Mouse (Mus musculus): ENCODE measurements at regions not wholly inside any gene's neighbourhood (a gene's known extent, or its start where the extent isn't known, plus 50 kb on each side); places are given as distances from the start of the nearest gene placed in this dataset.

DNA sequence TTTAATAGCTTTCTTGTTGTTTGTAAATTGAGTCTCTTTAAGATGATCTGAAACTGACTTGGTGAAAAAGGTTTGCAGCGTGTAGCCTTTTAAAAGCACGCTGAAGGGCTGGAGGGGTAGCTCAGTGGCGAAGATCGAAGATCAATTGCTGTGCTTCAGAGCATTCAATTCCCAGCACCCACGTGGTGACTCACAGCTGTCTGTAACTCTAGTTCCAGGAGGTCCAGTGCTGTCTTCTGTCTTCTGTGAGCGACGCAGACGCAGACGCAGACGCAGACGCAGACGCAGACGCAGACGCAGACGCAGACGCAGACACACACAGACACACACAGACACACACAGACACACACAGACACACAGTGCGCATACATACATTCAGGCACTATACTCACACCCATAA is 99.1 kb upstream of the Map4k3 start:
- no peak for DNase-seq (ENCODE audit: low spot score)

DNA sequence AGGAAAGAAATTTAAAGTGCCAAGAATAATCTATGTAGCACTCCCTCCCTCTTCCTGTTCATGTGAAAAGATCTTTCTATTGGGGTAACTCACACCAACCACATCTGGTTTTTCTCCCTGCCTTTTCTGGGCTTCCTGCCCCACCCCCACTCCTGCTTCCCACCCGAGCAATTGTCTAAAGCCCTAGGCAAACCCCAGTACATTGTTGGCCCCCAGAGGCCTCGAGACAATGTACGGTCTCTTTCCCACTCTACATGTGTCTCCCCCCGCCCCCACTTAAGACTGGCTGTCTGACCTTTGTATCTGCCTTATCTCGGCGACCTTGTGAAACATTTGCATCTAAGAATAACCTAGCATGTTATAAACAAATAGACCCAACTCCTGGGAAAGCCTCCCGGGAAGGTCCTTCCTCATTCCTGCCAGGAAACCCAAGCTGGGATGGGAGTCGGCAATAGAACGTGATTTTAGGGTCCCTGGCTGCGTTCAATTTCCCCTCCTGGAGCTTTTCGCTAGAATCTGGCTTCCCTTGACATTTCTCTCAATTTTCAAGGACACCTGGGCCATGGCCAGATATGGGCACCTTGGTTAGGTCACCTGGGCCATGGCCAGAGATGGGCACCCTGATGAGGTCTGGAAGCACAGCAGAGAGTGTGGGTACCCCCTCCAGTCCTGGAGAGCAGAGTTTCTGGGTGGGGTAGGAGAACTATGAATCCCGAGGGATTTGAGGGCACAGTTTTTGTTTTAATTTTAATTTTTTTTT is 97.9 kb upstream of the Map4k3 start:
- DNase-seq (ENCODE audit: low spot score), result no peak

DNA sequence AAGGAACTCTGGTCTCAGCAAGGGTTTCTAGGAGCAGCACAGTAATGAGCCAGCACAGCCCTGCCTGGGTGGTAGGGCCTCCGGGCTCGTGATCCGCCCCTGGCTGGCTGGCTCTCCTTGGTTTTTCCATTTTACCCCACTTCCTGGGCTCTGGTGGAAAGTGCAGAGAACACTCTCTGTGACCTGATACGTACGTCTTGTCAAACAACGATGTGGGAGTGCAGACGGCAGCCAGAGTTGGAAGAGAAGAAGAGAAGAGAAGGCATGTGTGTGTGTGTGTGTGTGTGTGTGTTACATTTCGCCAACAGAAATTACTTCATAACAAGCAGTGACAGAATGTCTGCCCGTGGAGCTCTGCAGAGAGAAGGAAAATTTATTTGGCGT is 97.2 kb upstream of the Map4k3 start:
- DNase-seq (ENCODE audit: low spot score), result no peak

DNA sequence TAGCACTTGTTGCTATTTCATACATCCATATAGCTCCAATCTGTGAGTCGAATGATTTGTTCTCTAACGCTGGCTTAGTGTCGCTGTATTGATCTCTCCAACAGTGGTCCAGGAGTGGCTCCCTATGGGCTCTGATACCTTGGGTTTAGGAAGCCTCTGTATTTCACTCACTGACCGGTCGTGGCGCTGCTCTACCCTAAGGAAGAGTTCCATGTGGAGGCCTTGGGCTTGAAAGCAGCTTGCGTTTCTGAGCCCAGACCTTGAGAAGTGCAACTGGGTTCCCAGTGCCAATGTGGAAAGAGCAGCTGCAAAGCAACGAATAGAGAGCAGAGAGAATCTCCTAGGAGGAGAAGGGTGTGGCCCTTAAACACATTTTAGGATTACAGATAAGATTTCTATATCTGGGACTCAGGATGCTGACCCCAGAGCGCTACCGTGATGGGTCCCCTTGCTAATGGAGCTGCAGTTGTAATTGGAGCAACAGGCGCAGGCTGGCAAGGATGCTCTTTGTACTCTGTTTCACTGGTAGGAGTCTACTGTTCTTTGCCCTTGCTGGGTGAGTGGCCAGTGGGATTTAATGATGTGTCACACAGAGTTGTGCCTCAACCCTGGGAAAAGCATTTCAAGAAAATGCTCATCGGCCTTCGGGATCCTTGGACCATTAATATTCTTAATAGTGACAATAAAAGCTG is 96.7 kb upstream of the Map4k3 start:
- peak; percentile 25 for DNase-seq (ENCODE audit: low spot score)

DNA sequence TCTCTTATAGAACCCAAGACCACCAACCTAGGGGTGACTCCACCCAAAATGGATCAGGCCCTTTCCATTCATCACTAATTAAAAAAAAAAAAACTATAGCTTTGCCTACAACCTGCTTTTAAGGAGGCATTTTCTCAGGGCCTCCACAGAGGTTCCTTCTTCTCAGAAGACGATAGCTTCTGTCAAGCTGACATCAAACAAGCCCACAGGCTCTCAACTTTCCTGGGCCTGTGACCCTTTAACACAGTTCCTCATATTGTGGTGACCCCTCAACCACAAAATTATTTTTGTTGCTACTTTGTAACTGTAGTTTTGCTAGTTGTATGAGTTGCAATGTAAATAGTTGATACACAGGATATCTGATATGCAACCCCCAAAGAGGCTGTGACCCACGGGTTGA is 96.0 kb upstream of the Map4k3 start:
- no peak for DNase-seq (ENCODE audit: low spot score)

DNA sequence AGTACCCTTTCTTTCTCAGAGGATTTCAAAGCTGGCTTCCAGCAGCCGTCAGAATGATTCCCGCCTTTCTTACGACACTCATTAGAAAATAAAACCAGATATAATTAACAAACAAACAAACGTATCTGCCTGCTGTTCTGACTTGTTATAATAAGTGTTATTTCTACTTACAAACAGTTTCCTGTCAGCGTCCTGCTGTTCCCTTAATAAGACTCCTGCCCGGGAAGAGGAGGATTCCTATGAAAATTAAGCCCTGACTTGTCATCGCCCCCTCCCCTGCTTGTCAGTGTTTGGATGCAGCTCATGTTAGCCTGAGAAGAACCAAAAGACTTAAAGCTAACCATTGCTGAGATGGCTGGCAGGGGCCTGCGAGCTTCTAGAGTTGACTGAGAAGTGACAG is 92.6 kb upstream of the Map4k3 start:
- DNase-seq (ENCODE audit: low spot score), result no peak

DNA sequence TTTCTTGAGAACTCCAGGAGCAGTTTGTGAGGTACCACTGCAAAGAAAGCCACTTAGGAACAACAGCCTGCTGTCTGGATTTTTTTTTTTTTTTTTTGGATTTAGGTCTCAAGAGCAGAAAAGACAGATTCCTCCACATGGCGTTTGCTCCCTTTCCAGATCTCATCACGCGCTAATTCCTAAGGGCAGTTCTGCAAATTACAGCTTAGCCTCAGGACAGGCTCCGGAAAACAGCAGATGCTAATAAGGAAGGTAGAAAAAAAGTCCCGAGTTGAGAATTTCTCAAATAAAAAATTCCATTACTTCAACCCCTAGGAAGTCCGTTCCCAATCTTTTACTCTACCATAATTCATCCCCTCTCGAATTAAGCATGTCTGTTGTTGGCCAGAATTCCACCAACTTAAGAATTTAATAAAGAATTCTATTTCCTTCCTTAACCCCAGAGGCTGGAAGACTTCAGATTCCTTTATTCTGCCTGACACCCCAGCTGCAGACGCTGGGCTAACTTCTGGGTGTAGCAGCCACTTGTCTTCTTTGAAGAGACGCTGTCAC is 90.3 kb upstream of the Map4k3 start:
- DNase-seq (ENCODE audit: low spot score), result no peak

DNA sequence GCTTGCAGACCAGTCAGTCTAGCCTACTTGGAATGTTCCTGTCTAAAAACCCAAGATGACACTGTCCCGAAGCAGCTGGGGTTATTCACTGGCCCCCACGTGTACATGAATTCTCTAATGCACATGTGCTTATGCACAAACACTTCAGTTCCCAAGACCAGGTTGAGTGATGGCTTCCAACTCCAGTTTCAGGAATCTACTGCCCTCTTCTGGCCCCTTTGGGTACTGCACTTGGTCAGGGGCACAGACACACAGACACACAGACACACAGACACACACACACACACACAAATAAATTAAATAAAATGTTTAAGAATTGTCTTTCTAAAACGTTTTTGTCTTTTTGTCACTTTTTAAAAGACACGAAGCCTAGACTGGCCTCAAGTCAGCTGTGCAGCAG is 87.5 kb upstream of the Map4k3 start:
- no peak for DNase-seq (ENCODE audit: low spot score)

DNA sequence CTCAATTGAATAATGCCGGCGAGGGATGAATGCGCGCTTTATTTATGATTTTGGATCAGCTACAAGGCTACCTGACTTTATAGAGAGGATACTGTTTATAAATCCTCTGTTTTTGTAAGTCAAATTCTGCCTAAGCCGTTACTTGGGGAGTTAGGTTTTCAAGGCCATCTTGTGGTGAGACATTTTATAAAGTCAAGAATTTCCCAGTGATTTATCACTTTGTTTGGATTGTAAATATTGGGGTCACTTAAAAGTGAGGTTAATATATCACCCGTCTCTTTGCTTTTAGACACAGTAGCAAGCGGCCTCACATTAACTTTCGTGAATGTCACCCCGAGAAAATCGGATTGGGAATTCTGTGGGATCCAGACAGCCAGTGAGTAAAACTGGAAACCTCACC is 84.9 kb upstream of the Map4k3 start:
- no peak for DNase-seq (ENCODE audit: low spot score)

DNA sequence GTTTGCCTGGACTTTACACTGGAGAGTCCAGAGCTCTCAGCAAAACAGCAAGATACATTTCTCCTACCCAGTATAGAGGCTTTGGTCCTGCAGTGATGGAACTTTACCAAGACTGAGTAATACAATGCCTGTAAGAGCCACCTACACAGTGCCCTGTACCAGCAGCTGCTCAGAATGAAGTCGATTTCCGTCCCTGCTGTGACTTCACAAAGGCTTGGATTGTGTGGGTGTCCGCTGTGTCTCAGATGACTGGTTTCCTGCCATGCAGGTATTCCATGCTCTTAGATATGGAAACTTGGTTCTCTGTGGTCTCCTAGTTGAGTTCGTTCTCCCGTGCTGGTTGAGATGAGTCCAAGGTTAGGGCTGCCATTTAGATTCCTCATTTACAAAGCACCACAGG is 81.0 kb upstream of the Map4k3 start:
- no peak for DNase-seq (ENCODE audit: low spot score)

DNA sequence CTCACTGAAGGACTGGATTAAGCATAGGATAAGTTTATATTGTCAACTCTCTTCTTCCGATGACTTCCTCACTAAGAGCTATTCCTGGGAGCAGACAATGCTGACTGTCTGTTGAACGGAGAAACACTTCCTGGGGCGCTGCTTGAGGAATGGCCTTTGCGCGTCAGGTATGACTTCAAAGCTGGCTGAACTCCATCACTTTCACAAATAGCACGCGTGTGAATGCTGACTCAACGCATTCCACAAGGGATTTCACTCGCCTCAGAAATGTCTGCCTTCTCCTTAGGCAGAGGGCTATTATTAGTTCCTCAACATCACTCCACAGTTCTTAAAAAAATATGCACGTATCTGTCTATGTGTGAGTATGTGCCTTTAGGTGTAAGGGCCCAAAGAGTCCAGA is 79.8 kb upstream of the Map4k3 start:
- DNase-seq (ENCODE audit: low spot score), result no peak

DNA sequence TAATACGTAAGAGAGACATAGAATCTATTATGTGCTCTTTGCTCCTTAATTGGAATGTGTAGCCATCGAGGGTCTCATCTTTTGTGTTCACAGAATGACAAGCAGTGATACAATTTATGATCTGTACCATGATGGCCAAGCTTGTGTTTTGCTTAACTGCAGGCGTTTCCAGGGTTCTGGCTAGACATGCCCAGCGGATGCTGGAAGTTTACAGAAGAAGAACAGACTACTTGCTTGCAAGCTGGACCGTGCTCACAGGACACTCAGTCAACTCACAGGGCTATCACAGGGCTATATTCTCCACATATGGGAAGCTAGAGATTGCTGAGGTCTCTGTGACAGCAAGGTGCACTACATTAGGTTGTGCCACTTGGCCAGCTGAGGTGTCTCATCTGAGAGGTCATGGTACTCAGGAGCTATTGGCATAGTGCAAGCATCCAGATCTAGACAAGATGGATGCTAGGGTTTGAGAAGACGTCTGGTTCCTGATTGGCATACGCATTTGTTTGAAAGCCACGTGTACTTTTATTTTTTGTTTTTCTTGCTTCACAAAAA is 75.2 kb upstream of the Map4k3 start:
- no peak for DNase-seq (ENCODE audit: low spot score)

DNA sequence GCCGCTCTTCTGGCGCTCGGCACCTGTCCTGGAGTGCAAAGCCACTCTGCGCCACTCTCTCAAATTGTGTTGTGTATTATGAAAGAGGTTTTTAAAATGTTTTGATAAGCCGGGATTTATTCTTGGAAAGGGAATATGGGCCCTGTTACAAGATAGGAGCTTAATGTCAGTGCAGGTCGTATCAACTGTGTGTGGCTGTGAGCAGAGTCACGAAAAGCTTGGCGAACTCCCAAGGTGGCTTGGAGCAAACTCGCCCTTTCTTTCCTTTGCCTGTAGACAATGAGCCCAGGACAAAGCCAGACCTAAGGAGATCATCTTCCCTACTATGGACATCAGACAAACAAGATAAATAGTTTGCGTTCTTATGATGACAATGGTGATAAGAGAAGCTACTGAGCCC is 74.3 kb upstream of the Map4k3 start:
- no peak for DNase-seq (ENCODE audit: low spot score)

DNA sequence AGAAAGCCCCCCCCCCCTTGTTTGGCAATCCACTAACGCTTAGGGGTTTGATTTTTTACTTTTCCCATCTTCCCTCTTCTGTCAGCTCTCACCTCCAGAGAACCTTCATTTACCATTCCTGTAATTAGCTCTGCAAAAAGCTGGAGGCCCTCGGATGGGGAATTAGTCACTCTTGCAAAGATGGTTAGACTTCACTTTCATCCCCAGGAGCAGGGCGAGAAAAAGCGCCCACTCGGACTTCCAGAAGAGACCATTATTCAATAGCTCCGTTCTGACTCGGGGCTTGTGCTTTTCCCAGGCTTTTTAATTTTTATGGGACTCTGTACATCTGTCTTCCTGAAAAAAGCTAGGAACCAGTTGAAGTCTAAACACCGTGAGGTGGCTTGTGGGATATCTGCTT is 73.7 kb upstream of the Map4k3 start:
- DNase-seq (ENCODE audit: low spot score), result no peak

DNA sequence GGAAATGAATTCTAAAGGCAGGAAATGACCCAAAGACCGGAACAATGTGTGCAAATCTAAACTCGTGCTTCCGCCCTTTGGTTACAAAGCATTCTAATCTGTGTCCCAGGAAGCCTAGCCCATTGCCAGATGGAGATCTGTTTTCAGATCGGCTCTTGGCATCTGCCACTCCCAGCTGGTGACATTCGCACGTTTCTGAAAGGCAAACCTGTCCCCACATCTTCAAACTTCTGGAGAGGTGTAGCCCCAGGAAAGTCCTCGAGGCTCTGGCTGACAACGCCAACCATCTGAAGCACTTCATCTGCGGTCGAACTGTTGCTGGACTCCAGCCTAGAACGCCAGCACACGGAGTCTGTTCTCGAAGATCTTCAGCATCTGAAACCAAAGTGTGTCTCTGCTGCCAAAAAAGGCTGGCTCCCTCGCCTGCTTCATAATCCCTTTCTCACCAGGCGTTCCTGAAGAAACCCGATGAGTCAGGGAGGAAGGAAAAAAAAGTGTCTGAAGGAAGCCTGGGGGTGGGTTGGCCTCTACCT is 73.2 kb upstream of the Map4k3 start:
- peak; percentile 49 for DNase-seq (ENCODE audit: low spot score)

DNA sequence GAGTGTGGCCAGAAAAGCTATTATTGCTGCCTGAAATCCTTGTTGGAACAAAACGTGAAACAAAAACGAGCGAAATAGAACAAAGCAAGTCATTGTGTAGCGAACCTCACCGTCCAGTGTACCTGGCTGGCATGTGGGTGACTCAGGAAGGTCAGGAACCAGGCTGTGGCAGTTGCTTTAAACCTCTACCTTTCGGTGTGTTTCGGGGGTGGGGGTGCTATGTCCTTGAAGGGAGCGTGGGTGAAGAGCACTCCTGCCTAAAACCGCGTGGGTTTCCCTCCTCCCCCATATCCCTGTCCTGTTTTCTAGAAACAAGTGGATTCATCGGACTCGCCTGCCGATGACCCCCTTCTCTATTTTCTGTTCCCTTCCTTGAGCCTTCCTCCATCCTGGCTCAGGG is 72.6 kb upstream of the Map4k3 start:
- no peak for DNase-seq (ENCODE audit: low spot score)

DNA sequence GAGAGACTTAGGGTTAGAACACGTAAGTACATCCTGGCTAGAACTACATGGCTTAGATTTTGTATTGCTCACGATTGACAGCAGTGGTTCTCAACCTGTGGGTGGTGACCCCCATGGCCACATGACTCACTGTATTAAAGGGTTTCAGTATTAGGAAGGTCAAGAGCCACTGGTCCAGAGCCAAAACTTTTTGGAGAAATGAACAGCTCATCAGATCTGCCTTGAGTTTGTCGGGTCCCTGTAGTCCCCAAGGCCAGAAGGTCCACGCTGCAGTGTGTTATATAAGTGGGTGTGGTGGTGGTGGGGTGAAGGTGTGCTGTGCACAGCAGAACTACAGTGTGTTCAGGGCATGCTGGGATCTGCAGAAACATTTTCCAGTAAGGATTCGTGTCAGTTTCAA is 72.2 kb upstream of the Map4k3 start:
- DNase-seq (ENCODE audit: low spot score), result no peak

DNA sequence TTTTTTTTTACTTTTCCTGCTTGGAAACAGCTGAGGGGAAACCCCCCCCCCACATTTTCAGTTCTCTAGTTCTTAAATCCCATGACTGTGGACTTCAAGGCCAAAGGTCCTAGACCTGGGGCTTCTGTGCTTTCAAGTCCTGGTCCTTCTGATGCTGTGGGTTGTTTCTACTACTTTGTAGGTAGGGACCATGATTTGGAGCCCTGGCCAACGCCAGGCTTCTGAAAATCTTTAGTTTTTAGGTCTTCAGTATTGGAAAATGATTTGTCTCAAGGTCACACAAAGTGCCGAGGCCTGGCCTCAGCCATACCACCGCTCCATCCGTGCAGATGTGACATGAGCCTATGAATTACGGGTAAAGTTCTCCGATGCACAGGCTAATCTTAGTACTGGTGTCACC is 70.8 kb upstream of the Map4k3 start:
- no peak for DNase-seq (ENCODE audit: low spot score)

DNA sequence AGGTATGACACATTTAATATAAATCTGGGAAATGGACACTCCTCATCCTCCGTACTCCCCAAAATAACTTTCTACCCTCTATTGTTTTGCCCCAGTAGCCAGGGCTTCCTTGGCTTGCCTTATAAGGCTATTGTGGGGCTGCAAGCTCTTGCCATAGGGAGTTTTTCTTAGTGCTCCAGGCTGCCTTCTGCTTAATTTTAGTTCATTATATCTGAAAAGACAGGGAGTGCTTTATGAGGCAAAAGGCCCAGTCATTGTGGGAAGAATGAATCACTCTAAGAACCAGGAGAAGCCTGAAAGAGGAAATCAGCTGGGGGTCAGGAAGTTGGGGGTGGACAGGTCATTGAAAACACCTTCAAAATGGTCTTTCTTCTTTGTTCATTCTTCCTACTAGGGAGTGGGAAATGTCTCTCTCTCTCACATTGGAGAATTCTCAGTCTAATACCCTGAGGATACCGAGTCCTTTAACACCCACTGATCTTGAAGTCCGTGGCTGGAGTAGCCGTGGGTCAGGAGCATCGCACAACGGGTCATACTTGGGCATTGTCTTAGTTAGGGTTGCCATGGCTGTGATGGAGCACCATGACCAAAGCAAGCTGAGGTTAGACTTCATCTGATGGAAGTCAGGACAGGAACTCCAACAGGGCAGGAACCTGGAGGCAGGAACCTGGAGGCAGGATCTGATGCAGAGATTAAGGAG is 70.1 kb upstream of the Map4k3 start:
- DNase-seq (ENCODE audit: low spot score), result no peak

DNA sequence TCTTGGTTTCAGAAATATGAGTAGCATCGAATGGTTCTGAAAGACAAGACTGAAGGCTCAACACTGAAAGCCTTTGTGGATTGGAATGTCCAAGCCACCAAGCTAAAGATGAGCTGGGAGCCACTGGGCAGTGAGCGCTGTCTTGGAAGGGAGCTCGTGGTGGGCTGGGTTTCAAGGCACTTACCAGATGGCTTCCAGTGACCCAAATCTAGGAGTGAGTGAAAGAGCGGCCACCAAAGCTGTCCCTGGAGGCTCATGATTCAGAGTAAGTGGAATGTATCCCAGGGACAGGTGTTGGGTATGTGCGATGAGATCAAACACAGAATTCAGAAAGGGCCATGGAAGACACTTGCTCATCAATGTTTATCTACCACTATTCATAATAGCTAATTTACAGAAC is 68.5 kb upstream of the Map4k3 start:
- no peak for DNase-seq (ENCODE audit: low spot score)

DNA sequence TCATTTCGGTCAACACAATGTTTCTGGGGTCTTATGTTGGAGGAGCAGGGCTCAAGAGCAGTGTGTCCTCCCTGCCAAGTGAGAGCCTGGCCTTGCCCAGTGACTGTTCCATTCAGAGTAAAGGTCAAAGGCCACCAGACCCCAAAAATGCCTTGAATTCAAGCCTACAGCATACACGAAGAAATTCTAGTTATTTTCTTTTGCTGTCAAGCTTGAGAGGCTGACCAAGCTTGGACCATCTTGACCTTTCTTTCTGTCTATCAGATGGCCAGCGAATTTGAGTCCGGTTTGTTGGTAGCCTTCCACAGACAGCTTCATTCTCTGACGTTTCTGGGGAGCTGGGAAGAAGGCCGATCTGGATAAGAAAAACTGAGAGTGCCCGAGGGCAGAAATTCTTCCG is 68.1 kb upstream of the Map4k3 start:
- no peak for DNase-seq (ENCODE audit: low spot score)

DNA sequence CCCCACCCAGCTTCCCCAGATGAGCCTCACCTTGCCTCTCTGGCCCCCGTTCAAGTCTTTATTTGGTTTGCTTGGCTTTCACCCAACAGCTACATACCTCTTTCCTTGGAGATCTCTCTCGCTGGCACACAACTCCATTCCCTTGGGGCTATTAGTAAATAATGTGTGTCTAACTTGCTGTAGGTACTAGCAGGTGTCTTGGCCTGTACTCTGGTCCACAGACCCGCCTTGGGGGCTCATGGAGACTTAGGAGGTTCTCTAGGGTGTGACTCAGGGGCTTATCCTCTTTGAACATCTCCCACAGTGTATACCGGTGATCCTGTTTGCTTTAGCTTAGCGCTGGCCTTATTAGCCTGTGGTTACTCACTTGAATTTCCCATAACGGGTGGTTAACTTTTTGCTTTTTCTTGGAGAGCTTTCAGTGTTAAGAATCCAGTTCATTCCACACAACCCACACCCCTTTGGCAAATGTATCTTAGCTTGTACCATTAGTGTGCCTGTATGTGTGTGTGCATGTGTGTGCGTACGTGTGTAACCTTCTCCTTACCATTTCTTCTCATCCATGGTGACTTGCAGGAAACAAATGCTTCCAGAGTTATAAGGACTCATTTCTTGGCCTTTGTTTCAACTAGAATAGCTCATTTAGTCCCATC is 67.3 kb upstream of the Map4k3 start:
- no peak for DNase-seq (ENCODE audit: low spot score)
